Mouse (Mus musculus) heart, postnatal 0 days (tissue): Measurements from ENCODE around the gene Rapgef2. TPM values are rescaled to one million over a fixed set of nuclear protein-coding genes. Genes with fewer than 3 reads are reported as not detected.

Source experiments
- ATAC-seq: fragments of 200-750 bp; cut with Nextera tagmentation; 2 replicates; pipeline ENCODE4 v1.8.0; 2017; ENCODE audit warnings: low read depth, moderate number of reproducible peaks, moderate library complexity; ENCODE audit not compliant: insufficient read depth
- DNase-seq: peaks from one replicate; pipeline ENCODE4 v3.0.0-alpha.2; 2016; ENCODE audit warnings: low spot score
- H3K27ac ChIP-seq: fragments of 300-500 bp; sonication (generic); 2 replicates; pipeline ENCODE4 v1.5.1; 2014; ENCODE audit warnings: low read depth, mild to moderate bottlenecking
- H3K27me3 ChIP-seq: fragments of 300-500 bp; sonication (generic); 2 replicates; pipeline ENCODE4 v1.6.1; 2014; ENCODE audit warnings: low read length, mixed read lengths; ENCODE audit not compliant: control insufficient read depth, insufficient read depth
- H3K36me3 ChIP-seq: fragments of 300-500 bp; sonication (generic); replicated peaks from 2 replicates; pipeline ENCODE4 v1.6.1; 2014; ENCODE audit warnings: low read length, mixed read lengths; ENCODE audit not compliant: control insufficient read depth, insufficient read depth
- H3K4me1 ChIP-seq: fragments of 300-500 bp; sonication (generic); 2 replicates; pipeline ENCODE4 v1.6.1; 2014; ENCODE audit warnings: antibody characterized with exemption; ENCODE audit not compliant: control insufficient read depth, insufficient read depth
- H3K4me2 ChIP-seq: fragments of 300-500 bp; sonication (generic); 2 replicates; pipeline ENCODE4 v1.6.1; 2014; ENCODE audit warnings: low read depth, mild to moderate bottlenecking, low read length, moderate library complexity
- H3K4me3 ChIP-seq: fragments of 300-500 bp; sonication (generic); 2 replicates; pipeline ENCODE4 v1.5.1; 2014; ENCODE audit warnings: low read depth, low read length
- H3K9ac ChIP-seq: fragments of 300-500 bp; sonication (generic); replicated peaks from 2 replicates; pipeline ENCODE4 v1.6.1; 2014; ENCODE audit warnings: low read depth, low read length, mixed read lengths
- H3K9me3 ChIP-seq: fragments of 300-500 bp; sonication (generic); replicated peaks from 2 replicates; pipeline ENCODE4 v1.6.1; 2016; ENCODE audit warnings: low read length; ENCODE audit not compliant: control insufficient read depth
- CTCF ChIP-seq: IDR thresholded peaks from 2 replicates; pipeline ENCODE4 v1.5.1; 2016; ENCODE audit warnings: antibody characterized with exemption, control low read depth, low read depth
- EP300 ChIP-seq: IDR thresholded peaks from 2 replicates; pipeline ENCODE4 v1.6.1; 2016; ENCODE audit warnings: antibody characterized with exemption, low read depth
- WGBS: fragments of 180-500 bp; shearing (Covaris S2); extraction: QIAGEN DNeasy Blood & Tissue Kit; methylation state at CpG from one replicate; pipeline ENCODE4 v1.1.7; 2014; 5-methylcytosine and 5-hydroxymethylcytosine counted together
- polyA plus RNA-seq: library from polyadenylated mRNA; unstranded; fragments of >200 nt; fragmentation: Nextera tagmentation; extraction: Ambion mirVana; gene quantifications from 2 replicates; pipeline ENCODE4 v1.2.1, GENCODE M21; 2015
- total RNA-seq: library from RNA; depleted of rRNA; stranded (reverse); fragments of >200 nt; gene quantifications from 2 replicates; pipeline ENCODE4 v1.2.3, GENCODE M21; 2014; ENCODE audit warnings: low replicate concordance

Rapgef2 gene
- total and polyA plus RNA-seq, 2 experiments from 2014 or later, result 3.5 to 30.3 TPM

- no peaks in the 10 kb centered on the region for H3K27me3 ChIP-seq
- H3K4me3 ChIP-seq, result no peak overlapping the region
- no peak overlapping the region for H3K4me2 ChIP-seq
- TF ChIP-seq CTCF, result no peak
- no peak for TF ChIP-seq EP300
- no peaks in the 10 kb centered on the region for H3K36me3 ChIP-seq
- H3K27ac ChIP-seq, result peak overlapping the region; percentile 72; the same call in 1 of the 2 replicates
- H3K4me1 ChIP-seq, result peaks cover 30% of the 10 kb centered on the region
- DNase-seq (no peak), ATAC-seq (no peak)
- WGBS, result 54% methylated on average over 11 of the region's 11 CpGs
- no peaks in the 10 kb centered on the region for H3K9me3 ChIP-seq
- H3K9ac ChIP-seq, result no peak overlapping the region
These were observed 94.8 kb downstream of the Rapgef2 start for GRCm38 (mm10) chr3:79191471-79191870.

GRCm38 (mm10) chr3:79190377-79190776, 95.9 kb downstream of the Rapgef2 start:
- no peaks in the 10 kb centered on the region for H3K36me3 ChIP-seq
- no peaks in the 10 kb centered on the region for H3K9me3 ChIP-seq
- peaks cover 30% of the 10 kb centered on the region for H3K4me1 ChIP-seq
- WGBS, result 48% methylated on average over 3 of the region's 3 CpGs
- H3K27ac ChIP-seq, result peak overlapping the region; percentile 16
- H3K9ac ChIP-seq, result no peak overlapping the region
- DNase-seq (peak; percentile 46), ATAC-seq (no peak)
- no peak overlapping the region for H3K4me2 ChIP-seq
- no peak overlapping the region for H3K4me3 ChIP-seq
- H3K27me3 ChIP-seq, result no peaks in the 10 kb centered on the region
- no peak for TF ChIP-seq CTCF
- no peak for TF ChIP-seq EP300

- H3K36me3 ChIP-seq, result no peaks in the 10 kb centered on the region
- TF ChIP-seq EP300, result no peak
- no peak for TF ChIP-seq CTCF
- no peak overlapping the region for H3K9ac ChIP-seq
- peaks cover 26% of the 10 kb centered on the region for H3K4me1 ChIP-seq
- H3K4me2 ChIP-seq, result no peak overlapping the region
- H3K27ac ChIP-seq, result no peak overlapping the region
- WGBS, result 86% methylated on average over 1 of the region's 1 CpGs
- no peak overlapping the region for H3K4me3 ChIP-seq
- no peak for DNase-seq
- ATAC-seq, result no peak
- H3K9me3 ChIP-seq, result no peaks in the 10 kb centered on the region
- H3K27me3 ChIP-seq, result no peaks in the 10 kb centered on the region
These were observed 98.4 kb downstream of the Rapgef2 start for GRCm38 (mm10) chr3:79187912-79188311.

GRCm38 (mm10) chr3:79182290-79182689, 104.0 kb downstream of the Rapgef2 start:
- Histone ChIP-seq H3K4me2 (no peak overlapping the region), H3K4me1 (peaks cover 38% of the 10 kb centered on the region), H3K9me3 (no peaks in the 10 kb centered on the region), H3K36me3 (no peaks in the 10 kb centered on the region), H3K27me3 (no peaks in the 10 kb centered on the region), H3K9ac (no peak overlapping the region), H3K4me3 (no peak overlapping the region), H3K27ac (peak overlapping the region; percentile 98)
- 76% methylated on average over 3 of the region's 3 CpGs for WGBS
- no peak for ATAC-seq
- TF ChIP-seq CTCF (no peak), EP300 (no peak)
- no peak for DNase-seq

- Histone ChIP-seq H3K27ac (peak overlapping the region; percentile 98), H3K4me3 (peak overlapping the region; percentile 48), H3K4me1 (peaks cover 47% of the 10 kb centered on the region), H3K4me2 (peak overlapping the region; percentile 66), H3K9me3 (no peaks in the 10 kb centered on the region), H3K27me3 (no peaks in the 10 kb centered on the region), H3K9ac (peak overlapping the region; percentile 60), H3K36me3 (no peaks in the 10 kb centered on the region)
- DNase-seq (peak; percentile 89), ATAC-seq (peak; percentile 94)
- WGBS, result 6% methylated on average over 24 of the region's 24 CpGs
- peak; percentile 53; the same call in 1 of the 2 replicates for TF ChIP-seq EP300
- peak; percentile 28 for TF ChIP-seq CTCF
These were observed 104.9 kb downstream of the Rapgef2 start for GRCm38 (mm10) chr3:79181248-79181991.
